Mouse (Mus musculus): ENCODE results near the gene H2-Q4. TPM values are rescaled to one million over a fixed set of nuclear protein-coding genes. Genes with fewer than 3 reads are reported as not detected.
"Not testable (repeated sequence)": the region's sequence is repeated elsewhere in the genome, so short reads cannot be mapped to it uniquely, and the experiment has no call there.

H2-Q4 gene
- polyA plus RNA-seq (2014; fragmentation: Nextera tagmentation; extraction: Ambion mirVana), result 5.0 and 6.0 TPM in 2 replicates

GRCm38 (mm10) chr17:35379369-35379728 is at the start of gene H2-Q4:
H2-Q4 (plus strand) TSS chr17:35379617.
- Histone ChIP-seq H3K36me3 (ENCODE audit: insufficient read depth) (no peaks in the 10 kb centered on the region), H3K27ac (ENCODE audit: low read depth) (no peak within 1 kb of the TSS), H3K4me1 (ENCODE audit: insufficient read depth) (no peaks in the 10 kb centered on the region), H3K4me2 (peak within 1 kb of the TSS; percentile 92), H3K27me3 (ENCODE audit: insufficient read depth, low read length) (peaks cover 9% of the 10 kb centered on the region), H3K9ac (peak within 1 kb of the TSS; percentile 59), H3K9me3 (ENCODE audit: low read depth, low read length) (no peaks in the 10 kb centered on the region), H3K4me3 (ENCODE audit: low read depth, low read length) (peak within 1 kb of the TSS; percentile 61)
- peak; percentile 90 for DNase-seq
- ATAC-seq (ENCODE audit: insufficient read depth), result peak; percentile 96
- TF ChIP-seq CTCF (IDR thresholded peaks at IDR 0.05; ENCODE audit: low read depth), result no peak
- under 1% methylated on average over 15 of the region's 16 CpGs for WGBS

- not testable (repeated sequence) for H3K4me1 ChIP-seq (ENCODE audit: insufficient read depth); H3K9ac ChIP-seq; H3K27me3 ChIP-seq (ENCODE audit: insufficient read depth, low read length); DNase-seq; H3K9me3 ChIP-seq (ENCODE audit: low read depth, low read length); H3K4me3 ChIP-seq (ENCODE audit: low read depth, low read length); H3K36me3 ChIP-seq (ENCODE audit: insufficient read depth); H3K27ac ChIP-seq (ENCODE audit: low read depth); ATAC-seq (ENCODE audit: insufficient read depth); H3K4me2 ChIP-seq
- 52% methylated on average over 3 of the region's 3 CpGs for WGBS
These were observed 49.7 kb upstream of the H2-Q4 start for GRCm38 (mm10) chr17:35329714-35330113.

DNA sequence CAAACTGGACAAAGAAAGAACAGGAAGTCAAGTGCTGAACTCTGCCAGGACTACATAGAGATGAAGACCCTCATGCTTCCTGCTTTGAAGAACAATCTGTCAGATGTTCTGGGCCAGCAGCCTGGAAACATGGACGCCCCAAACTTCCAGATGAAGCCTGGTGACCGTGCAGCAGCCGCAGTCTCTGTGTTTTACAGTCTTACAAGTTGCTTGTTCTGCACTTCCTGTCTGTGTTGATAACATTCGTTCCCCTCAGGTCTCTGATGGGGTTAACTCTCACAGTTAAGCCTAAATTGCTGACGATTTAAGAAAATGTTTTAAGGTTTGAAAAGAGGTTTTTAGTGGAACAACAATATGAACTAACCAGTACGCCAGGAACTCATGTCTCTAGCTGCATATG is 47.9 kb upstream of the H2-Q4 start:
- not testable (repeated sequence) for H3K4me3 ChIP-seq (ENCODE audit: low read depth, low read length); H3K9me3 ChIP-seq (ENCODE audit: low read depth, low read length); DNase-seq; H3K27me3 ChIP-seq (ENCODE audit: insufficient read depth, low read length); H3K9ac ChIP-seq; H3K4me1 ChIP-seq (ENCODE audit: insufficient read depth); H3K27ac ChIP-seq (ENCODE audit: low read depth); ATAC-seq (ENCODE audit: insufficient read depth); H3K4me2 ChIP-seq; H3K36me3 ChIP-seq (ENCODE audit: insufficient read depth)
- 40% methylated on average over 6 of the region's 6 CpGs for WGBS

- Histone ChIP-seq H3K4me2 (peak within 1 kb of the TSS; percentile 64), H3K9ac (peak within 1 kb of the TSS; percentile 42), H3K4me1 (ENCODE audit: insufficient read depth) (no peaks in the 10 kb centered on the region), H3K36me3 (ENCODE audit: insufficient read depth) (no peaks in the 10 kb centered on the region), H3K9me3 (ENCODE audit: low read depth, low read length) (no peaks in the 10 kb centered on the region), H3K4me3 (ENCODE audit: low read depth, low read length) (peak within 1 kb of the TSS; percentile 41), H3K27me3 (ENCODE audit: insufficient read depth, low read length) (peaks cover 22% of the 10 kb centered on the region), H3K27ac (ENCODE audit: low read depth) (no peak within 1 kb of the TSS)
- TF ChIP-seq CTCF (IDR thresholded peaks at IDR 0.05; ENCODE audit: low read depth), result no peak
- no peak for ATAC-seq (ENCODE audit: insufficient read depth)
- DNase-seq, result no peak
- WGBS, result 2% methylated on average over 39 of the region's 40 CpGs
These were observed 37.2 kb upstream of the H2-Q4 start, which contains the start of gene H2-Q2 for GRCm38 (mm10) chr17:35342071-35342671. H2-Q2 (plus strand) TSS chr17:35342242.

DNA sequence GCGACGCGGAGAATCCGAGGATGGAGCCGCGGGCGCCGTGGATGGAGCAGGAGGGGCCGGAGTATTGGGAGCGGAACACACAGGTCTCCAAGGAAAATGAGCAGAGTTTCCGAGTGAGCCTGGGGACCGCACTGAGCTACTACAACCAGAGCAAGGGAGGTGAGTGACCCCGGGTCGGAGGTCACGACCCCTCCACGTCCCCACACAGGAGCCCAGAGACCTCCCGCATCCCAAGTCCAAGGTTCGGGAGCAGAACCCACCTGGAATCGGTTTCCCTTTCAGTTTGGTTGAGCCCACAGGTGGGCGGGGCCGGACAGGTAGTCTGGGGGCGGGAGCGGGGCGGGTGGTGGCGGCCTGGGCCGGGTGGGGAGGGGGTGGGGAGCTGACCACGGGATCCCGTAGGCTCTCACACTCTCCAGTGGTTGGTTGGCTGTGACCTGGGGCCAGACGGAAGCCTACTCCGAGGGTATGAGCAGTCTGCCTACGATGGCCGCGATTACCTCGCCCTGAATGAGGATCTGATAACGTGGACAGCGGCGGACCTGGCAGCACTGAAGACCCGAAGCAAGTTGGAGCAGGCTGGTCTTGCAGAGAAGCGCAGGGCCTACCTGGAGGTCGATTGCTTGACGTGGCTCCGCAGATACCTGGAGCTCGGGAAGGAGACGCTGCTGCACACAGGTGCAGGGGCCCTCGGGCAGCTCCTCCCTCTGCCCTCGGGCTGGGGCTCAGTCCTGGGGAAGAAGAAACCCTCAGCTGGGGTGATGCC is 36.5 kb upstream of the H2-Q4 start:
- Histone ChIP-seq H3K36me3 (ENCODE audit: insufficient read depth) (no peaks in the 10 kb centered on the region), H3K4me1 (ENCODE audit: insufficient read depth) (no peaks in the 10 kb centered on the region), H3K9ac (peak overlapping the region; percentile 42), H3K27ac (ENCODE audit: low read depth) (no peak overlapping the region), H3K4me2 (peak overlapping the region; percentile 64), H3K9me3 (ENCODE audit: low read depth, low read length) (no peaks in the 10 kb centered on the region), H3K4me3 (ENCODE audit: low read depth, low read length) (peak overlapping the region; percentile 41), H3K27me3 (ENCODE audit: insufficient read depth, low read length) (peaks cover 22% of the 10 kb centered on the region)
- ATAC-seq (ENCODE audit: insufficient read depth), result peak; percentile 65
- 3% methylated on average over 46 of the region's 46 CpGs for WGBS
- no peak for TF ChIP-seq CTCF (IDR thresholded peaks at IDR 0.05; ENCODE audit: low read depth)
- peak; percentile 40 for DNase-seq

- ATAC-seq (ENCODE audit: insufficient read depth); H3K4me3 ChIP-seq (ENCODE audit: low read depth, low read length); H3K36me3 ChIP-seq (ENCODE audit: insufficient read depth); DNase-seq; H3K27ac ChIP-seq (ENCODE audit: low read depth); H3K9me3 ChIP-seq (ENCODE audit: low read depth, low read length); H3K4me1 ChIP-seq (ENCODE audit: insufficient read depth); H3K4me2 ChIP-seq; H3K27me3 ChIP-seq (ENCODE audit: insufficient read depth, low read length); H3K9ac ChIP-seq: not testable (repeated sequence)
These were observed 31.8 kb upstream of the H2-Q4 start for GRCm38 (mm10) chr17:35347659-35348058.

GRCm38 (mm10) chr17:35353275-35353674 is 26.1 kb upstream of the H2-Q4 start:
- not testable (repeated sequence) for ATAC-seq (ENCODE audit: insufficient read depth); DNase-seq
- 31% methylated on average over 6 of the region's 6 CpGs for WGBS

More at GRCm38 (mm10) chr17:35353275-35353674, 26.1 kb upstream of the H2-Q4 start:
- not testable (repeated sequence) for H3K4me2 ChIP-seq; H3K9ac ChIP-seq; H3K27ac ChIP-seq (ENCODE audit: low read depth); H3K9me3 ChIP-seq (ENCODE audit: low read depth, low read length); H3K27me3 ChIP-seq (ENCODE audit: insufficient read depth, low read length); H3K36me3 ChIP-seq (ENCODE audit: insufficient read depth); H3K4me1 ChIP-seq (ENCODE audit: insufficient read depth); H3K4me3 ChIP-seq (ENCODE audit: low read depth, low read length)

Data from lung, embryonic 14.5 days (tissue).